Mouse (Mus musculus) adrenal gland, adult 18-20 months (tissue): ENCODE measurements around the gene Exog. TPM values are rescaled to one million over a fixed set of nuclear protein-coding genes. Genes with fewer than 3 reads are reported as not detected.

ENCODE experiments used
- DNase-seq, 2 experiments: peaks; one replicate each; pipeline ENCODE4 v3.0.0; 2021 to 2022; ENCODE audit warnings: low spot score in 2 of 2
- total RNA-seq, 2 experiments: library from RNA; stranded (reverse); gene quantifications; 1 replicate in 1 of 2; 2 replicates in 1 of 2; pipeline ENCODE4 v1.2.3; 2021

Exog gene
- total RNA-seq, 2 experiments from 2014 or later = 2.9 to 4.0 TPM

GRCm38 (mm10) chr9:119498247-119498607 lies 53.5 kb downstream of the Exog start:
- no peak for DNase-seq

- DNase-seq = no peak
Observed at GRCm38 (mm10) chr9:119498885-119499284, 54.1 kb downstream of the Exog start.

GRCm38 (mm10) chr9:119503613-119504012 lies 58.9 kb downstream of the Exog start:
- no peak for DNase-seq

- no peak for DNase-seq
Observed at GRCm38 (mm10) chr9:119504981-119505658, 60.4 kb downstream of the Exog start.

GRCm38 (mm10) chr9:119510902-119511301 lies 66.2 kb downstream of the Exog start:
- no peak for DNase-seq

- DNase-seq = no peak
Observed at GRCm38 (mm10) chr9:119512993-119513392, 68.2 kb downstream of the Exog start.

- no peak for DNase-seq
Observed at GRCm38 (mm10) chr9:119513816-119514215, 69.1 kb downstream of the Exog start.

GRCm38 (mm10) chr9:119514986-119515385 lies 70.2 kb downstream of the Exog start:
- no peak for DNase-seq

Other genes with a start within 250 kb of the Exog start
- gene Slc22a13, start 235.8 kb upstream of the Exog start, total RNA-seq = not detected
- gene Oxsr1, start 122.5 kb upstream of the Exog start, total RNA-seq = 10 to 100 TPM; 30.7 to 35.3 TPM
- 100 to 1,000 TPM; 119 to 124 TPM for gene Acaa1a, start 105.3 kb upstream of the Exog start, total RNA-seq
- 10 to 100 TPM; 28.0 to 30.3 TPM for gene Myd88, start 103.5 kb upstream of the Exog start, total RNA-seq
- gene Xylb, start 87.6 kb upstream of the Exog start, total RNA-seq = 1 to 10 TPM; 1.1 TPM
- gene Slc22a14, start 79.4 kb upstream of the Exog start, total RNA-seq = not detected
- 1 to 10 TPM; 4.8 to 5.0 TPM for gene Acvr2b, start 42.8 kb upstream of the Exog start, total RNA-seq
- gene Scn5a, start 134.1 kb downstream of the Exog start, total RNA-seq = under 1 TPM; 0.06 to 0.07 TPM